Mouse (Mus musculus): ENCODE measurements at regions not wholly inside any gene's neighbourhood (a gene's known extent, or its start where the extent isn't known, plus 50 kb on each side); places are given as distances from the start of the nearest gene placed in this dataset.

GRCm38 (mm10) chr10:117896911-117897643 lies 51.2 kb upstream of the Rap1b start:
- peak; percentile 29 for DNase-seq (ENCODE audit: low read depth)

GRCm38 (mm10) chr10:117897766-117898165 lies 51.9 kb upstream of the Rap1b start:
- DNase-seq (ENCODE audit: low read depth) = peak; percentile 60

- DNase-seq (ENCODE audit: low read depth) = peak; percentile 80
Measured at GRCm38 (mm10) chr10:117898391-117898790, 52.6 kb upstream of the Rap1b start.

GRCm38 (mm10) chr10:117899410-117899935 lies 53.6 kb upstream of the Rap1b start:
- DNase-seq (ENCODE audit: low read depth) = peak; percentile 58

GRCm38 (mm10) chr10:117905666-117906266 lies 59.9 kb upstream of the Rap1b start:
- DNase-seq (ENCODE audit: low read depth) = peak; percentile 60

GRCm38 (mm10) chr10:117906267-117906811 lies 60.5 kb upstream of the Rap1b start:
- DNase-seq (ENCODE audit: low read depth) = peak; percentile 89

GRCm38 (mm10) chr10:117908079-117908675 lies 62.3 kb upstream of the Rap1b start:
- DNase-seq (ENCODE audit: low read depth) = no peak

GRCm38 (mm10) chr10:117909155-117909554 lies 63.3 kb upstream of the Rap1b start:
- peak; percentile 85 for DNase-seq (ENCODE audit: low read depth)

GRCm38 (mm10) chr10:117909811-117910239 lies 64.0 kb upstream of the Rap1b start:
- peak; percentile 90 for DNase-seq (ENCODE audit: low read depth)

GRCm38 (mm10) chr10:117910426-117910825 lies 64.6 kb upstream of the Rap1b start:
- DNase-seq (ENCODE audit: low read depth) = peak; percentile 89

GRCm38 (mm10) chr10:117915011-117915735 lies 69.3 kb upstream of the Rap1b start:
- peak; percentile 63 for DNase-seq (ENCODE audit: low read depth)

- peak; percentile 88 for DNase-seq (ENCODE audit: low read depth)
Measured at GRCm38 (mm10) chr10:117916280-117916679, 70.4 kb upstream of the Rap1b start.

GRCm38 (mm10) chr10:117917870-117918269 lies 72.0 kb upstream of the Rap1b start:
- peak; percentile 83 for DNase-seq (ENCODE audit: low read depth)

- DNase-seq (ENCODE audit: low read depth) = peak; percentile 94
Measured at GRCm38 (mm10) chr10:117918616-117919015, 72.8 kb upstream of the Rap1b start.

- peak; percentile 76 for DNase-seq (ENCODE audit: low read depth)
Measured at GRCm38 (mm10) chr10:117919186-117919941, 73.5 kb upstream of the Rap1b start.

GRCm38 (mm10) chr10:117925186-117925585 lies 79.4 kb upstream of the Rap1b start:
- peak; percentile 66 for DNase-seq (ENCODE audit: low read depth)

- peak; percentile 82 for DNase-seq (ENCODE audit: low read depth)
Measured at GRCm38 (mm10) chr10:117925611-117926555, 80.0 kb upstream of the Rap1b start.

GRCm38 (mm10) chr10:117928998-117929397 lies 83.2 kb upstream of the Rap1b start:
- DNase-seq (ENCODE audit: low read depth) = no peak

- DNase-seq (ENCODE audit: low read depth) = no peak
Measured at GRCm38 (mm10) chr10:117934797-117935196, 89.0 kb upstream of the Rap1b start.

GRCm38 (mm10) chr10:117938717-117939116 lies 92.9 kb upstream of the Rap1b start:
- peak; percentile 53 for DNase-seq (ENCODE audit: low read depth)
